Mouse (Mus musculus) c-Kit-positive CD71-negative TER-119-negative erythroid progenitor cells, embryonic 14.5 days (primary cell): ENCODE measurements around the gene Slc25a10.
A peak's percentile ranks its signal among the peaks of the same experiment; 100 is the strongest.
"Not testable (repeated sequence)": the region's sequence is repeated elsewhere in the genome, so short reads cannot be mapped to it uniquely, and the experiment has no call there.

Experiments used
- DNase-seq: peaks from one replicate; pipeline ENCODE4 v3.0.0-alpha.2; 2013; ENCODE audit warnings: low read depth

Slc25a10 gene

DNA sequence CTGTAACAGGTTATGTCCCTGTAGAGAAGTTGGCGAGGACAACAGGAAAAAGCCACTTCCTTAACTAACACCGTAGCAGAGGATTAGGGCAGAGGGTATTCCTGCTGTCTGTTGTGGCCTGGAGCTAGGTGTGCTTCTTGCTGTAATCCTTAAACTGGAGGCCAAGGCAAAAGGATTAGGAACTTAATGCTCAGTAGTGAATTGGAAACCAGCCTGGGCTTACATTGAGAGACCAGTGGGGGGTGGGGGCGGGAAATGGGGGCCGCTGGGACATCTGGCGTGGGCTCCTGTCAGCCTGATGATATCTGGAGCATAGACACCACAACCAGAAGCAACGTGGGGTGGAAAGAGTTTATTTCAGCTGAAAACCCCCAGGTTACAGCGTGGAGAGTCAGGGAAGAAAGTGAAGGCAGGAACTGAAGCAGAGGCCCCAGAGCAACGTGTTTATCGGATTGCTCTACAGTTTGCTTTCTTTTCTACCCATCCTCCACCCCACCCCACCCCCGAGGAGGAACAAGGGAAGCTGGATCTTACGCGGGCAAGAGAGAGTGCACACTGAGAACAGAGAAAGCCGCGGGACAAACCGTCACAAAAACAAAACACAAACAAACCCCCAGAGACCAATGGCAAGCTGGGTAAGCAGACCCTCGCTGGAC lies 18.9 kb downstream of the Slc25a10 start:
- DNase-seq, result no peak

DNA sequence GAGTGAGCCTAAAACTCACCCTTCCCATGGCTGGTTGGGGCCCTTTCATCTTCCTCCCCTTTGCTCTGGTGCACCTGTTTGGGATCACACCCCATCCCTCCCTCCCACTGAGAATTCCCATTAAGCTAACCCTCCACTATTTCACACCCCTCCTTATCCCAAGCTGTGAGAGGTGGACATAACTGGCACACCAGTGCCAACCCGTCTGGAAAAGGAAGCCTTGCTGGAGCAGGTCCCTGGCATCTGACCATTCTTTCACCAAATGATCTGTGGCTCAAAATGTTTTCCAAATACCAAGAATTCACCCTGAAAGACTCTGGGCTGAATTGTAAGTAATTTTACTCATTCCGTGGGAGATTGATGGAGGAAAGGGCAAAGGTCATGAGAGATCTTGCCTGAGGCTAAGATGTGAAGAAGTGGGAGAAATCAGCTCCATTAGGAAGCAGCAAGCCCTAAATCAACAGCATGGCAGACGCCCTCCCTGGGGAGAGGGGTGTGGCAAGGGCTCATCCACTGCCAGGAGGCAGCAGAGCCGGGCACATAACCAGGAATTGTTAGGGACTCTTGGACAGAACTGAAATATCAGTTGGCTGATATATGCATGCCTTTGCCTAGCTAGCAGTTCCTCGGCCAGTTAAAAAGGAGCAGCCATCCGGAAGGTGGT lies 21.3 kb downstream of the Slc25a10 start:
- no peak for DNase-seq

DNA sequence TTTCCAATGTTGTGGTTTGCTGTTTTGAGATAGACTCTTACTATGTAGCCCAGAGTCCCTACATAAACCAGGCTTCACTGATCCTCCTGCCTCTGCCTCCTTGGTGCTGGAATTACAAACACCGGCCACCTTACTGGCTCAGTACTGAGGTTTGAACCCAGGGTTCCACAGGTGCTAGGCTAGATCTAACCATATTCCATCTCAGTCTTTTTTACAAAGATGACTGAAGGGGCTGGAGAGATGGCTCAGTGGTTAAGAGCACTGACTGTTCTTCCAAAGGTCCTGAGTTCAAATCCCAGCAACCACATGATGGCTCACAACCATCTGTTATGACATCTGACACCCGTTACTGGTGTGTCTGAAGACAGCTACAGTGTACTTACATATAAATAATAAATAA lies 22.6 kb downstream of the Slc25a10 start:
- DNase-seq, result not testable (repeated sequence)

DNA sequence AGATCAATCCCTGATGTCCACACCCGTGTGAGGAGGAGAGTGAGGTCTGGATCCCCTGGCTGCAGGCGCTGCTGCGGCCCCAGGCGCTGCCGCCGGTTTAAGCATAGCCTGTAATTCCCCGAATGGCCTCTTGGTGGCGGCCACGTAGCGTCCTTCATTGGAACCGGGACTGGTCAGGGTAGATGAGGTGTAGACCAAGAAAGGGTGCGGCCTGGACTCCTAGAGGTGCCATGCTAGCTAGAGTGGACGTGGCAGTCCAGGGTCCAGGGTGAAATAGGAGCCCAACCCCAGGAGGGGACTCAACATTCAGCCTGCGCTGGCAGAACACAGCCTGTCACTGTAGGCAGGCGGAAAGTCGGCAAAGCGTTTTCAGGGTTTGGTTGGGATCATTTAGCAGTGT lies 24.0 kb downstream of the Slc25a10 start:
- peak; percentile 78 for DNase-seq

DNA sequence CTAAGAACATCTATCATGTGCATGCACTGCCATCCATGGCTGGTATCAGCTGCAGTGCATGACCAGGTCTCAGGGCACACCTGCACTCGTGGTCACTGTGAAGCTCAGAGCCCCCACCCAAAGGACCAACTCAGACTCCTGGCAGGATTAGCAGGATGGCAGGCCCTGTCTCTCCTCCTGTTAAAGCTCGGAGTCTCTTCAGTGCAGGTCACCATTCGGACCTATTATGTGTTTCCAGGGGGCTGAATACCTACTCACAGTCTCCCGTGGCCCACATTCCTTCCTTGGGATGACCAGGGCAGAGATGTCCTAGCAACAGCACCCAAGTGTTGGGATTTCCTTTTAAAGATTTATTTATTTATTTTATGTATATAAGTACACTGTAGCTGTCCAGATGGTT lies 25.5 kb downstream of the Slc25a10 start:
- no peak for DNase-seq

DNA sequence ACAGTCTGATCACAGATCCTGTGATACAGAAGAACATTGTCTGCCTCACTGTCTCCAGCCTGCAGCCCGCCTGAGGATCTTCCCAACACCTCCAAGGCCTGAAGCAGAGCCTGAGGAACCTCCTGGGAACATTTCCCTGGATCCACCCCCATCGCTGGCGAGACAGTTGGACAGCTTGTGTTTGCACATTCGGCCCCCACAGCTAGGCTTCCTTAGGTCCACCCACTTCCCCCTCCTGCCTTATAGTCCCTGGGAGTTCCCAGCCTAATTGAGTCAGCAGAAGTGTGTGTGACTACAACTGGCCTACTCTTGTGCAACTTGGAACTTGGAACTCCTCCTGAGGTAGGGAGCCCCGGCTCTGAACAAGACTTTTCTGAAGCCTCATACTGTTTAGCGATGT lies 26.4 kb downstream of the Slc25a10 start:
- no peak for DNase-seq

DNA sequence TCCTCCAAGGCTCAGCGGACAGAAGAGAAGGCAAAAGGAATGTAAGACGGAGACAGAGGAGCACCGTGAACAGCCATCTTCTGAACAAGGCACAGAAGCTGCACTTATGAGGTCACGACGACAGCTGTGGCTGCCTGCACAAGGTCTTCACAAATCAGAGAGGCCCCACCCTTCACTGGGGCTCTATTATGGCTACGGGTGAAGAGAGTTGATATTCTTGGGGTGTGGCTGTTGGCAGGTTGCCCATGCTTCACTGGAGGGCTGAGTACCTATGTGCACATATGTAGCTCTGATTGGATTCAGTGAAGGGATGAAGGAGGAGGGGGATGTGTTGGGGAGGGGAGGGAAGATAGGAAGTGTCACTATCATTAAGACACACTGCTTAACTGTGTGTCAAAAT lies 26.9 kb downstream of the Slc25a10 start:
- no peak for DNase-seq

DNA sequence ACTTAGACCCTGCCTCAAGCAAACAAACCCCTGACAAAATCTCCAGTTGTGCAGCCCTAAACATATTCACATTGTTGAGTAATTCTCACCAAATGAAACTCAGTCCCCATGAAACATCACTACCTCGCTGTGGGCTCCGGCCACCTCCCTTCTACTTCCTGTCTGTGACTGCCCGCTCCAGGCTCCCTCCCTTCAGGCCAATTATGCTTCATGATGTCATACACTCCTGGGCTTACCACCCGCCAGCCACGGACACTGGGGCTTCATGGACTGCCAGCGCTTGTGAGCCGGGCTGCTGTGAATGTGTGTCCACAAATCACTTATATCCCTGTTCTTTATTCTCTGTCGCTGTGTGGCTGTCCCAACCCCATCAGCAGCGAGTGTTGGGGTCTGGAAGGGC lies 28.1 kb downstream of the Slc25a10 start:
- no peak for DNase-seq

DNA sequence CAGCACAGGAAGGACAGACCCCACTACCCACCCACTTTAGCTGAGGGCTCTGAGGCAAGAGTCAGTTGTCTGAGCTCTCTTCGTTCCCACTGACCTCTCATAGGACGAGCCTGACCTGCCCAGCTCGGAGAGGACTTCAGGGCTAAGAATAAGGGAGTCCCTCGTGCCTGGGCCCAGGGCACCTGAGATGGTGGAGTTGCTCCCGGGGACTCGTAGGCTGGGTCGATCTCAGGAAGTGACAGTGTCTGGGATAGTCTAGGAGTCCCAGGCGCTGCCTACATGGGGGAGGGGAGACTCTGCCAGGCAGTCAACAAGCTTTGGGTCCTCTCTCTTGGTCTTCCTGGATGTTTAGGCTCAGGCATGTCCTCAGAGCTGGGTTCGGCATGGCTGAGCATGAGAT lies 28.9 kb downstream of the Slc25a10 start:
- no peak for DNase-seq

DNA sequence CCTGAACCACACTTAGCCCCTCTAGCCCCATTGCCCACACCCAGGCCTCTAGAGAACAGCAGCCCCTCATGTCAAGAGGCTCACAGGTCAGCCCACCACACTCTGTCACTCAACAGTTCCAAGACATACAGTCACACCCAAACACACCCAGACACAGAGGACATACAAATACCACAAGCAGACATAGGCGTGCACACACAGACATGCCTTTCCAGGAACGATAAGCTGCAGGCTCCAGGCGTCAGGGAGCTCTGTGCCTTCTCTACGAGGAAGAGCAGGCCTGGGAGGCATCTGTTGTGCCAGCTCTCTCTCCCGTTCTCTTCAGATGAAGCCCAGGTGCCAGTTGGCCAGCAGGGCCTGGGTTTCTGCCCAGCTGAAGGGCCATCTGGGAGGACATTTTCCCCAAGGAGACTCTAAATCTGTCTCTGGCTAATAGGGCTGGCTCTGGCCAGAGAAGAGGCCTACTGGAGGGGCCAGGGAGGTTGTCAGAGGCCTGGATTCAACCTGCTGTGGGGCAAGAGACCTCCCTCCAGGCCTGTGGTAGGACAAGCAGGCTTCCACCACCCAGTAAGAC lies 29.4 kb downstream of the Slc25a10 start:
- no peak for DNase-seq

DNA sequence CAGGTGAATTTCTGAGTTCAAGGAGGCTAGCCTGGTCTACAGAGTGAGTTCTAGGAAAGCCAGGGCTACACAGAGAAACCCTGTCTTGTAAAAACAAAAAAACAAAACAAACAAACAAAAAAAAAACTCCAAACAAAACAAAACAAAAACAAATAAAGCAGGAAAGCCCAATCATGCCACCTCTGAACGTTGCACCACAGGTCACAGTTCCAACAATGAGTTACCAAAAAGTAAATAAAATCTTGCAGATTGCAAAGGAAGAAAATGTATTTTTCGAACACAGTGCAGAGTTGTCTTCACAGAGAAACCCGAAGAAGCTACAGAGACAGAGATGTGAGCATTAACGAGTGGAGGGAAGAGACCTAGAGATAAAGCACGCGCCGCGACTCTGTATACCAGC lies 30.9 kb downstream of the Slc25a10 start:
- DNase-seq, result no peak

DNA sequence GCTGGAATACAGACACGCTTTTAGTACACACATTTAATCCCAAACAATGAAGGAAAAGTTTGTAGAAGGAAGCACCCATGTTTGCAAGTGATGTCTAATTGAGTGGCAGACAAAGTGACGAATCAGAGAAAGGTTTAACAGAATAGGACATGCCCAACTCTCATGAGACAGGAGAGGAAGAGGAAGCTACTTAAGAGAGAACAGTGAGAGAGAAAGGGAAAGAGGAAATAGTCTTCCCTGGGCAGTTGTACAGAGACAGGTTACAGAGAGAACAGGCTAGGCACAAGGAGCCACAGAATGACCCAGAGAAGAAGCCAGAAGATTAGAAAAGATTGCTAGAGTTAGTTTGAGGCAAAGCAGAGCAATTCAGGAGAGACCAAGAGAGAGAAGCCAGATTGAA lies 34.3 kb downstream of the Slc25a10 start:
- DNase-seq, result no peak

DNA sequence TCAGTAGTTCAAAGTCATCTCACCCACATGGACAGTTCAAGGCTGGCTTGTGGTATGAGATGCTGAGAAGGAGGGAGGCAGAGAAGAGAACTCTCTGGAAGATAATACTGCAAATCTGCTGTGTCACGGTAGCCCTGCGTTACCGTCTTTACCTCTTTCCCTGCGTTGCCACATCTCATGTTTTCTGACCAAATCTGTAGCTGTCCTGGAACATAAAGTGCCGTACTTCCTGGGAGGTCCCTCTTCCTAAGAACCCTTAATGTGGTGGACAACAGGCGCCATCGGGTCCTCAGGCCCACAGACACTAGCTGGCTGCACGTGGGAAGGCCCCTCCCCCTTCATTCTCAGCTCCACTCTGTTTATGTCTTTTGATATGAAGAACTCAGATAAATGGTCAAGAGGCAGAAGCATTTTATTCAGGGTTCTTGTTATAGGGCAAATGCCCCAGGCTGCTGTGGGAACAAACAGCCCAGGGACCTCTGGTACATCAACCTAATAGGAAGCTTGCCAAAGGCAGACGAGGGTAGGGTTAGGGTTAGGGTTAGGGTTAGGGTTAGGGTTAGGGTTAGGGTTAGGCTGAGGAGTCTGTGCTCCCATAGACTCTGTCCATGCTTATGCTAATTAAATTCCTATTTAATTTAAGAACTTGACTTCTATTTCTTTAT lies 36.2 kb downstream of the Slc25a10 start:
- DNase-seq, result no peak

DNA sequence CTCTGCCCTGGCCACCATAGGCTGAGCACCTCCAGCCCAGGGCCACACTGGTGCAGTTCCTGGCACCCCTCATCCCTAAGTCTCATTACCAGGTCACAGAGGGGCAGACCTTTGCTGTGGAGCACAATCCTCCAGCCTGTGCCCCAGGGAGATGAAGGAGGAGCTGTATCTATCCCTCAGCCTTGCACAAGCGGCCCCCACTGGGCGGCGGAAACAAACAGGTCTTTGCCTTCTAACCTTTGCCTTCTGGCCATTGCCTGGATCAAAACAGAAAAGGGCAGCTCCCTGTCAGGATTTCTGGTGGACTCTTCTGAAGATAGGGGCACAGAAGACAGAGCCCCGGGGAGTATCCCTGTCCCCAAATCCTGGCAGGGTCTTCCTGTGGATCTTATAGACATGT lies 37.3 kb downstream of the Slc25a10 start:
- no peak for DNase-seq

DNA sequence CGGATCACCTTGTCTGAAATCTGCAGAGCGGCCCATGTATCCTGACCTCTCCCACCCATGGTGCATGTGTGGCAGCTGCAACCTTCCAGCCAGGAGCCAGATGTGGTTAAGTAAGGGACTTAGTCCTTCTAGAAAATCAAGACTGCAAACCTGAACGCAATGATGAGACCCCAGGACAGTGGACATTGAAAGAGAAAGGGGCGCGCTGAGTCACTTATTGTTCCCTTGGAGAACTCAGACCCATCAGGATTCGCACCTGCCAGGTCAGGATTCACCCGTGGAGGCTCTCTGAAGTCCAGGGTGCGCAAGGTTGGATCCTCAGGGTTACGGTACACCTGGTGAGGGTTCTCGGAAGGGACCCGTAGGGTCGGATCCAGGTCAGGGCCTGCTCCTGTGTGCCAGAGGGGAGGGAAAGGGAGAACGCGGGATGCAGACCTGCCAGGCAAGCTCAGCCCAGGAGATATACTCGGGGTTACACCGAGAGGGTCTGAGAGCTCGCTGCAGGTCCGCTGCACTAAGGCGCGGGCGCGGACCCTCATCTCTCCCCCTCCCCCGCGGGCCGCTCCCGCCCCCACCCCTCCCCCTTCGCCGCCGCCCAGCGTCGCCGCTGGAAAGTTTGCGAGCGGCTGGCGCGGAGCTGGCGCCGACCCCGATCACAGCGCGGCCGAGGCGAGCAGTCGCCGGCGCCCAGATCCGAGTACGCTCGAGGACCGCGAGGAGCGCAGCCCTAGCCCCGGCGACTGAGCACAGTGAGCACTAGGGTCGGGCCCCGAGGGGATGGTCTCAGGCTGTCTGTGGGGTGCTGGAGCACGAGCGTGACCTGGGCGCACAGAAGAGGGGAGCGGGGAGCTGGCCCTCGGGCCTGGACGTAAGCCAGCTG lies 38.7 kb downstream of the Slc25a10 start, which contains the start of gene Gcgr:
Gene Gcgr, plus strand, starts transcription at position 615 of the 880 bp plus-strand sequence.
- no peak for DNase-seq

DNA sequence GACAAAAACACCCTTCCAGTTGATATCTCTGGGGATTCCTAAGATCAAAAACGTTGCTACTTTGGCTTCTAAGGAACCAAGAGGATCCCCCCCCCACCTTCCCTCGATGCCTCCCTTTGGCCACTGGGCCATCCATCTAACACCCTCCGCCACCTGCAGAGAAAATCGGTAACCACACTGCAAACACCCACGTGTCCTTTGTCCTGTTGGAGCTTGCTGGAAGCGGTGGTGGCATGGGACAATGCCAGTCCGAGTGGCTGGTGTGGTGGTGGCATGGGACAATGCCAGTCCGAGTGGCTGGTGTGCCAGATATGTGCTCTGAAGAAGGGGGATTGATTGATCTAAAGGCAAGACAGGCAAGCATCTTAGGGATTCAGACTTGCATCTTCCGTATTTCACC lies 40.0 kb downstream of the Slc25a10 start:
- DNase-seq, result no peak

DNA sequence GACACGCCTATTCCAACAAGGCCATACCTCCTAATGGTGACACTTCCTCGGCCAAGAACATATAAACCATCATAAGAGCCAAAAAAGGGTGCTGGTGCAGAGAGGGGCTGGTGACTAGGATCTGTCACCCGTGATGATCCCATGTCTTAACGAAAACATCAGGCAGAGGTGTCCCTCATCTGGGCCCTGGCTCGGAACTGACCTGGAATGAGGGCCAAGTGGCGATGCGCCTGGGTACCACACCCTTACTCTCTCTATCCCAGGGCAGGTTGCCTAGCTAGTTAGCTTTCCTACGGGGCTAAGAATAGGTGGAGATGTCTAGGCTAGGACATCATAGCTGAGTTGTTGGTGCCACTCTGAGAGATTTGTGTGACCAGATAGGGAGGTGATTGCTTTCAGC lies 42.5 kb downstream of the Slc25a10 start:
- no peak for DNase-seq

DNA sequence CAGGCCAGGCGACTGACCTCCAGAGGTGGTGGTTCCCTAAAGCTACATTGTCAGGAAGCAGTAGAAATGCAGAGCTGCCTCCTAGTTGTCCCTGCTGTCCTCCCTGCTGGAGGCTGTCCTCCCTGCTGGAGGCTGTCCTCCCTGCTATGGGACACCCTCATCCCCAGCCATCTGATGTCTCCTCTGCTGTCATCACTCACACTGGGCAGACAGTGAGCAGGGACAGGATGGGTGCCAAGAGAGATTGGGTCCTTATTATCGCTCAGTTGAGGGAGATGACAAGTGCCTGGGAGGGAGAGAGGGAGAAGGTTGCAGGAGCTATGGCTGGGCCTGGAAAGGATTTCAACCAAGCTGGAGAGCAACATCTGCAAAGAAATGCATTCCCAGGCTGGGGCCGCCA lies 43.5 kb downstream of the Slc25a10 start:
- DNase-seq, result no peak

DNA sequence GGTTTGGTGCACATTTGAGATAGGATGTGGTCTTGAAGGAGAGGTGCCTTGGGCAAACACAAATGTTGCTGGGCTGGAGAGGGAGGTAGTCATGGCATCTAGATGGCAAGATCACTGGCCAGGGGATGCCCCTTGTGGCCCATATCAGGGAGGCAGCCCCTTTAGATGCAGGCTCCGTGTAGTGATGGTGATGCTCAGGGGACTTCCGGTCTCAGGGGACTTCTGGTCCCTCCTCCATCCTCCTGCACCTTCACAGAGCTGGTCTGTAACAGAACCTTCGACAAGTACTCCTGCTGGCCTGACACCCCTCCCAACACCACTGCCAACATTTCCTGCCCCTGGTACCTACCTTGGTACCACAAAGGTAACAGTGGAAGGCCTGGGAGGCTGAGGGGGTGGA lies 44.2 kb downstream of the Slc25a10 start:
- no peak for DNase-seq

DNA sequence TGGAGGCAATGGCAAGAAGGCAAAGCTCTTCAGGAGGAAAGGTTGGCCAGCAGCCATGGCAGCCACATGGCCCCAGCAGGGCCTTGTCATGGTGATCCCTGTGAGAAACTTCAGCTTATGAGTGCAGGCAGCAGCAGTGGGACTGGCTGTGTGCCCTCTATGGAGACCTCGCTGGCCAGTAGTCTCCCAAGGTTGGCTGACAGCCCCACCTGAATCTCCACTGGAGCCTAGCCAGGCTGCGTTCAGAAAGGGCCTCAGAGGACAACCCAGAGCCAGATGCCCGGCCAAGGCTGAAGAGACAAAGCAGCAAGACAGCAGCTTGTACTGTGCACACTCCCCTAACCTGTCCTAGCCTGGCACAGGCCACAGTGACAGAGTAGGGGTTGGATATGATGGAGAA lies 46.8 kb downstream of the Slc25a10 start:
- no peak for DNase-seq

DNA sequence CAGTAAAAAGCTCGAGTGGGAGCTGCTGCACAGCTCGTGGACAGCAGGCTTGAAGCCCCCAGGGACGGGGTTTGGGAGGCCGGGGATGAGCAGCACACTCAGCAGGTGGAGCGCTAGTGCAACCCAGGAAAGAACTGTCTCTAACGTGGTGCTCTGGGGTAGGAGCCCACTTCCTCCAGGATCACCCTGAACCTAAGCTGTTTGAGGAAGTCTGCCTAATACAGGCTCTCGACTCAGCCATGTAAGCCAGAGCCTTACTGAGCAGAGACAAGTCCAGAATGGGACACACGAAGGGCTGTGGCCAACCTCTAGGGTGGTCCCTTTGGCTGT lies 47.3 kb downstream of the Slc25a10 start:
- no peak for DNase-seq

DNA sequence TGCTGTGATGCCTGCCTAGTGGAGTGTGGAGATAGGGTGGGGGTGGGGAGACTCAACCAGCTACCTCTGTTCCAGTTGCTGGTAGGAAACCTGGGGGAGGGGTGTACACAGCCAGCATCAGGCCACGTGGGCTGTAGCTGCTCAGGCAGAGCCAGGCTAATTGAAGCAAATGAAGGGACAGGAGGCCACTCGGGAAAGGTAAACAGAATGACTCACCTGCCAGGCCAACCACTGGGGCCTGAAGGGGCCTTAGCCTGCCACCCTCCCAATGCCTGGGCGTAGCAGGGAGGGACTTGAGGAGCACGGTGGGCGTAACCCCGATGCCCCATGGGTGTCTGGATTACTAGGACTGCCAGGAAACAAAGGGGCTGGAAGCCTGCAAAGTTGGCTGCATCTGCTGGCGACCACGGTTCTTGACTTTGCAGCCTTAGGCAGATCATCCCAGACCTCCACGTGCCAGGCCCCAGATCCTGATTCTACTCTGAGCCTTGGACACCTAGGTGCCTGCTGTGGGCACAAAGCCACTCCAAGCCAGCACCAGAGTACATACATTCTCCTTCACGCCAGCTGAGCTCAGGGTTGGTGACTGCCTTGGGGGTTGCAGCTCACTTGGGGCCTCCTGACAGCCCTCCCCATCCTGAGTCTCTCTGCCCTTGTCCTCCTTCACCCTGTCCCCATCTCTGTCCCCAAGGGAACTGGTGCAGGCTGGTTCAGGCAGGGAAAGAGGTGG lies 47.8 kb downstream of the Slc25a10 start:
- DNase-seq, result no peak
